Mouse (Mus musculus) liver, embryonic 13.5 days (tissue): ENCODE results near the gene Sdsl. TPM values are rescaled to one million over a fixed set of nuclear protein-coding genes. Genes with fewer than 3 reads are reported as not detected.

ENCODE experiments used
- ATAC-seq: fragments of 200-750 bp; cut with Nextera tagmentation; 2 replicates; pipeline ENCODE4 v1.8.0; 2017; ENCODE audit warnings: low read depth, mild to moderate bottlenecking, moderate number of reproducible peaks, moderate library complexity
- DNase-seq: peaks from one replicate; pipeline ENCODE4 v3.0.0; 2022
- H3K27ac ChIP-seq: fragments of 300-500 bp; sonication (generic); 2 replicates; pipeline ENCODE4 v1.5.1; 2015; ENCODE audit warnings: moderate library complexity, mild to moderate bottlenecking, inconsistent platforms
- H3K27me3 ChIP-seq: fragments of 300-500 bp; sonication (generic); 2 replicates; pipeline ENCODE4 v1.6.1; 2015; ENCODE audit warnings: mild to moderate bottlenecking, inconsistent platforms
- H3K36me3 ChIP-seq: fragments of 300-500 bp; sonication (generic); 2 replicates; pipeline ENCODE4 v1.6.1; 2015; ENCODE audit warnings: mild to moderate bottlenecking, inconsistent platforms
- H3K4me1 ChIP-seq: fragments of 300-500 bp; sonication (generic); replicated peaks from 2 replicates; pipeline ENCODE4 v1.6.1; 2015; ENCODE audit warnings: inconsistent platforms
- H3K4me2 ChIP-seq: fragments of 300-500 bp; sonication (generic); 2 replicates; pipeline ENCODE4 v1.6.1; 2015; ENCODE audit warnings: inconsistent platforms, mild to moderate bottlenecking, moderate library complexity
- H3K4me3 ChIP-seq: fragments of 300-500 bp; sonication (generic); replicated peaks from 2 replicates; pipeline ENCODE4 v1.5.1; 2015; ENCODE audit warnings: mild to moderate bottlenecking, inconsistent platforms
- H3K9ac ChIP-seq: fragments of 300-500 bp; sonication (generic); 2 replicates; pipeline ENCODE4 v1.6.1; 2015; ENCODE audit warnings: mild to moderate bottlenecking, inconsistent platforms
- H3K9me3 ChIP-seq: fragments of 300-500 bp; sonication (generic); replicated peaks from 2 replicates; pipeline ENCODE4 v1.6.1; 2016; ENCODE audit warnings: inconsistent platforms
- WGBS: fragments of 180-500 bp; shearing (Covaris S2); methylation state at CpG from one replicate; pipeline ENCODE4 v1.1.7; 2015; ENCODE audit not compliant: insufficient replicate concordance; 5-methylcytosine and 5-hydroxymethylcytosine counted together
- polyA plus RNA-seq: library from polyadenylated mRNA; unstranded; fragments of >200 nt; fragmentation: Nextera tagmentation; extraction: Ambion mirVana; gene quantifications from 2 replicates; pipeline ENCODE4 v1.2.1, GENCODE M21; 2015

Sdsl gene
- polyA plus RNA-seq, 1 experiment from 2014 or later, result 1.0 TPM

- no peaks in the 10 kb centered on the region for H3K9me3 ChIP-seq
- H3K4me3 ChIP-seq, result no peak overlapping the region
- H3K4me2 ChIP-seq, result no peak overlapping the region
- 86% methylated on average over 9 of the region's 9 CpGs for WGBS
- DNase-seq (no peak), ATAC-seq (no peak)
- peaks cover 15% of the 10 kb centered on the region for H3K36me3 ChIP-seq
- no peak overlapping the region for H3K9ac ChIP-seq
- no peak overlapping the region for H3K27ac ChIP-seq
- no peaks in the 10 kb centered on the region for H3K4me1 ChIP-seq
- no peaks in the 10 kb centered on the region for H3K27me3 ChIP-seq
These were observed 21.3 kb upstream of the Sdsl start for GRCm38 (mm10) chr5:120493873-120494395.

GRCm38 (mm10) chr5:120493440-120493839 is 20.8 kb upstream of the Sdsl start:
- ATAC-seq (no peak), DNase-seq (no peak)
- Histone ChIP-seq H3K4me3 (no peak overlapping the region), H3K27me3 (no peaks in the 10 kb centered on the region), H3K36me3 (peaks cover 18% of the 10 kb centered on the region), H3K4me1 (no peaks in the 10 kb centered on the region), H3K9ac (no peak overlapping the region), H3K27ac (no peak overlapping the region), H3K4me2 (no peak overlapping the region), H3K9me3 (no peaks in the 10 kb centered on the region)
- WGBS, result 85% methylated on average over 6 of the region's 6 CpGs

- peak; percentile 25 for DNase-seq
- Histone ChIP-seq H3K4me3 (no peak overlapping the region), H3K9me3 (no peaks in the 10 kb centered on the region), H3K36me3 (peaks cover 21% of the 10 kb centered on the region), H3K4me2 (no peak overlapping the region), H3K27ac (no peak overlapping the region), H3K27me3 (no peaks in the 10 kb centered on the region), H3K9ac (no peak overlapping the region), H3K4me1 (no peaks in the 10 kb centered on the region)
- 76% methylated on average over 11 of the region's 11 CpGs for WGBS
- no peak for ATAC-seq
These were observed 19.8 kb upstream of the Sdsl start for GRCm38 (mm10) chr5:120492437-120492836.

- Histone ChIP-seq H3K27ac (no peak overlapping the region), H3K9me3 (no peaks in the 10 kb centered on the region), H3K27me3 (no peaks in the 10 kb centered on the region), H3K4me3 (no peak overlapping the region), H3K4me2 (no peak overlapping the region), H3K36me3 (peaks cover 38% of the 10 kb centered on the region), H3K4me1 (no peaks in the 10 kb centered on the region), H3K9ac (no peak overlapping the region)
- WGBS, result 71% methylated on average over 8 of the region's 8 CpGs
- DNase-seq (no peak), ATAC-seq (no peak)
These were observed 18.1 kb upstream of the Sdsl start for GRCm38 (mm10) chr5:120490679-120491192.

- Histone ChIP-seq H3K4me3 (no peak overlapping the region), H3K36me3 (peaks cover 41% of the 10 kb centered on the region), H3K9me3 (no peaks in the 10 kb centered on the region), H3K27ac (no peak overlapping the region), H3K4me2 (no peak overlapping the region), H3K4me1 (no peaks in the 10 kb centered on the region), H3K27me3 (no peaks in the 10 kb centered on the region), H3K9ac (no peak overlapping the region)
- WGBS, result 74% methylated on average over 8 of the region's 8 CpGs
- ATAC-seq, result no peak
- DNase-seq, result no peak
These were observed 15.2 kb upstream of the Sdsl start for GRCm38 (mm10) chr5:120487844-120488243.

GRCm38 (mm10) chr5:120483399-120483798 is 10.8 kb upstream of the Sdsl start:
- peaks cover 12% of the 10 kb centered on the region for H3K27me3 ChIP-seq
- H3K4me1 ChIP-seq, result no peaks in the 10 kb centered on the region
- WGBS, result 81% methylated on average over 19 of the region's 19 CpGs
- no peak overlapping the region for H3K9ac ChIP-seq
- H3K9me3 ChIP-seq, result no peaks in the 10 kb centered on the region
- H3K27ac ChIP-seq, result no peak overlapping the region
- no peak overlapping the region for H3K4me3 ChIP-seq
- ATAC-seq (no peak), DNase-seq (no peak)
- H3K4me2 ChIP-seq, result no peak overlapping the region
- H3K36me3 ChIP-seq, result peaks cover 26% of the 10 kb centered on the region

- no peak for ATAC-seq
- H3K27ac ChIP-seq, result no peak overlapping the region
- no peak for DNase-seq
- no peak overlapping the region for H3K9ac ChIP-seq
- no peaks in the 10 kb centered on the region for H3K4me1 ChIP-seq
- peaks cover 8% of the 10 kb centered on the region for H3K36me3 ChIP-seq
- WGBS, result 59% methylated on average over 9 of the region's 9 CpGs
- no peak overlapping the region for H3K4me3 ChIP-seq
- no peak overlapping the region for H3K4me2 ChIP-seq
- H3K27me3 ChIP-seq, result peaks cover 27% of the 10 kb centered on the region
- no peaks in the 10 kb centered on the region for H3K9me3 ChIP-seq
These were observed 8.6 kb upstream of the Sdsl start for GRCm38 (mm10) chr5:120481205-120481604.

- Histone ChIP-seq H3K27ac (no peak overlapping the region), H3K4me2 (no peak overlapping the region), H3K9ac (no peak overlapping the region), H3K27me3 (peaks cover 36% of the 10 kb centered on the region), H3K4me3 (no peak overlapping the region), H3K36me3 (no peaks in the 10 kb centered on the region), H3K4me1 (no peaks in the 10 kb centered on the region), H3K9me3 (no peaks in the 10 kb centered on the region)
- 53% methylated on average over 4 of the region's 4 CpGs for WGBS
- no peak for ATAC-seq
- no peak for DNase-seq
These were observed 6.9 kb upstream of the Sdsl start for GRCm38 (mm10) chr5:120479538-120479937.

- no peak overlapping the region for H3K9ac ChIP-seq
- H3K4me1 ChIP-seq, result no peaks in the 10 kb centered on the region
- no peaks in the 10 kb centered on the region for H3K36me3 ChIP-seq
- no peak overlapping the region for H3K4me3 ChIP-seq
- no peak for ATAC-seq
- H3K27ac ChIP-seq, result no peak overlapping the region
- no peak overlapping the region for H3K4me2 ChIP-seq
- WGBS, result 70% methylated on average over 5 of the region's 5 CpGs
- no peak for DNase-seq
- no peaks in the 10 kb centered on the region for H3K9me3 ChIP-seq
- peaks cover 48% of the 10 kb centered on the region for H3K27me3 ChIP-seq
These were observed 5.4 kb upstream of the Sdsl start for GRCm38 (mm10) chr5:120477993-120478392.

GRCm38 (mm10) chr5:120476296-120476695 is 3.7 kb upstream of the Sdsl start, which contains the start of gene Sds:
Sds (plus strand) TSS chr5:120476526.
- Histone ChIP-seq H3K27ac (no peak within 1 kb of the TSS), H3K4me3 (no peak within 1 kb of the TSS), H3K4me1 (no peaks in the 10 kb centered on the region), H3K9ac (no peak within 1 kb of the TSS), H3K36me3 (no peaks in the 10 kb centered on the region), H3K4me2 (no peak within 1 kb of the TSS), H3K27me3 (peaks cover 52% of the 10 kb centered on the region), H3K9me3 (no peaks in the 10 kb centered on the region)
- ATAC-seq, result no peak
- DNase-seq, result no peak
- 14% methylated on average over 13 of the region's 13 CpGs for WGBS

GRCm38 (mm10) chr5:120475861-120476260 is 3.3 kb upstream of the Sdsl start:
- DNase-seq (no peak), ATAC-seq (no peak)
- 41% methylated on average over 8 of the region's 8 CpGs for WGBS
- H3K9me3 ChIP-seq, result no peaks in the 10 kb centered on the region
- H3K4me2 ChIP-seq, result no peak overlapping the region
- H3K27ac ChIP-seq, result no peak overlapping the region
- no peak overlapping the region for H3K9ac ChIP-seq
- no peak overlapping the region for H3K4me3 ChIP-seq
- peaks cover 48% of the 10 kb centered on the region for H3K27me3 ChIP-seq
- no peaks in the 10 kb centered on the region for H3K4me1 ChIP-seq
- H3K36me3 ChIP-seq, result no peaks in the 10 kb centered on the region

- Histone ChIP-seq H3K36me3 (no peaks in the 10 kb centered on the region), H3K4me2 (no peak overlapping the region), H3K9ac (no peak overlapping the region), H3K9me3 (no peaks in the 10 kb centered on the region), H3K27me3 (peaks cover 42% of the 10 kb centered on the region), H3K4me1 (no peaks in the 10 kb centered on the region), H3K4me3 (no peak overlapping the region), H3K27ac (no peak overlapping the region)
- WGBS, result 67% methylated on average over 2 of the region's 2 CpGs
- ATAC-seq (no peak), DNase-seq (no peak)
These were observed 751 bp upstream of the Sdsl start for GRCm38 (mm10) chr5:120473361-120473760.
